Mouse (Mus musculus): ENCODE measurements around the gene Slc28a1.
"Not testable (repeated sequence)": the region's sequence is repeated elsewhere in the genome, so short reads cannot be mapped to it uniquely, and the experiment has no call there.

The Slc28a1 gene

GRCm38 (mm10) chr7:81161666-81162065 lies 47.1 kb downstream of the Slc28a1 start:
- in situ Hi-C loops (cut with MboI; ENCODE audit: low sequenced_read_pairs) = loop anchor here (10.0 kb wide), 1 partner anchor 163 kb away; no protein-coding TSS in a partner anchor

DNA sequence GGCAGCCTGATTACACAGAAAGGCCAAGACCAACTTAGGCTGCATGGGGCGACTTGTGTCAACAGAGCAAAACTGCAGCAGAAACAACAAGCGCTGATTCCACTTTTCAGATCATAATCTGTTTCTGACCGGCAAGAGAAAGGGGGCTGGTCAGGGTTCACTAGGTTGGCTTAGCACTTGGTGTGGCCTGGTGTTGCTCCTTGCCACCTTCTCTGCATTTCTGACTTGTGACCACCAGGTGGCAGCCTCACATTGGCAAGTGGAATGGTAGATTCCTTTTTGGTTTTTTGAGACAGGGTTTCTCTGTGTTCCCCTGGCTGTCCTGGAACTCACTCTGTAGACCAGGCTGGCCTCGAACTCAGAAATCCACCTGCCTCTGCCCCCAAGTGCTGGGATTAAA lies 47.7 kb downstream of the Slc28a1 start:
- in situ Hi-C loops (cut with MboI; ENCODE audit: low sequenced_read_pairs) = loop anchor here (10.0 kb wide), 1 partner anchor 162 kb away; no protein-coding TSS in a partner anchor

DNA sequence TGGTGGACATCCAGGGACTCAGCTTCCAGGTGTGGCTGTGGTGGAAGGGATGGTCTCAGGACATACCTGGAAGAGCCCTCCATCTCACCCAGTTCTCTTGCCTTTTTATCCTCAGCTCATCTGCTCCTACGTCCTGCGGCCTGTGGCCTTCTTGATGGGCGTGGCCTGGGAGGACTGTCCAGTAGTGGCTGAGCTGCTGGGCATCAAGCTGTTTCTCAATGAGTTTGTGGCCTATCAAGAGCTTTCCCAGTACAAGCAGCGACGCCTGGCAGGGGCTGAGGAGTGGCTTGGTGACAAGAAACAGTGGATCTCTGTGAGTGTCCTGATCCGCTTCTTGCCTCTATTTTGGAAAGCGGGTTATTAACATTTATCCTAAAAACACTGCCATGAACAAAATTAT lies 49.8 kb downstream of the Slc28a1 start:
- in situ Hi-C loops (cut with MboI; ENCODE audit: low sequenced_read_pairs) = loop anchor here (10.0 kb wide), 1 partner anchor 160 kb away; no protein-coding TSS in a partner anchor

DNA sequence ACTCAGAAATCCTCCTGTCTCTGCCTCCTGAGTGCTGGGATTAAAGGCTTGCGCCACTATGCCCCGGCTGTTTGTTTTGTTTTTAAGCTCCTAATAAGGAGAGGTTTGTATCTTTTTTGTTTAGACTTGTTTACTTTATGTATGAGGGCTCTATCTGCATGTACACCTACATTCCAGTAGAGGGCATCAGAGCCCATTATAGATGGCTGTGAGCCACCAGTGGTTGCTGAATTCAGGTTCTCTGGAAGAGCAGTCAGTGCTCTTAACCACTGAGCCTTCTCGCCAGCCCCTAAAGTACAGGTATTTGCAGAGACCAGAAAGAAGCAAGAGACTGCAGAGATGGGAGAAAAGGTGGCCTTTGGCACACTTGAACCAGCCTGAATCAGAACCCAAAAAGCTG lies 52.5 kb downstream of the Slc28a1 start:
- in situ Hi-C loops (cut with MboI; ENCODE audit: low sequenced_read_pairs) = loop anchor here (10.0 kb wide), 1 partner anchor 158 kb away; no protein-coding TSS in a partner anchor

DNA sequence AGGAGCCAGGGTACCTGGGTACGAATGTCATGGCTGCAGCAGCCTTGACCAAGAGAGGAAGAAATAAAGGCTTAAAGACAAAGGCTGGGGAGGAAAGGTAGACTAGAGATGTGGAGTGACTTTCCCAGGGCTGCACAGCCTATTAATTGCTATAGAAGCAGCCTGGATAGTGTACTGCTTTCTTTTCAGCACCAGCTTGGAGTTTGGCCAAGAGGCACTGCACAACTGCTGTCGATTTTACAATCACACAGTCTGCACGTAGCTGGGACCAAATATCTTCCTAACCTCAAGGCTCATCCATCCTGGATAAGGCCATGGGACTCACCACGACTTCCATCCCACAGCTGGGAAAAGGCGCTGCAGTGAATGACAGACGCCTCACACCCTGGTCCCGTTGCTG lies 54.8 kb downstream of the Slc28a1 start:
- in situ Hi-C loops (cut with MboI; ENCODE audit: low sequenced_read_pairs) = loop anchor here (10.0 kb wide), 1 partner anchor 155 kb away; no protein-coding TSS in a partner anchor

- in situ Hi-C loops (cut with MboI; ENCODE audit: low sequenced_read_pairs) = loop anchor here (10.0 kb wide), 1 partner anchor 131 kb away; no protein-coding TSS in a partner anchor
Measured at GRCm38 (mm10) chr7:81173931-81174330, 59.3 kb downstream of the Slc28a1 start.

- in situ Hi-C loops (cut with MboI; ENCODE audit: low sequenced_read_pairs) = loop anchor here (10.0 kb wide), 1 partner anchor 130 kb away; no protein-coding TSS in a partner anchor
Measured at GRCm38 (mm10) chr7:81174654-81175053, 60.1 kb downstream of the Slc28a1 start.

DNA sequence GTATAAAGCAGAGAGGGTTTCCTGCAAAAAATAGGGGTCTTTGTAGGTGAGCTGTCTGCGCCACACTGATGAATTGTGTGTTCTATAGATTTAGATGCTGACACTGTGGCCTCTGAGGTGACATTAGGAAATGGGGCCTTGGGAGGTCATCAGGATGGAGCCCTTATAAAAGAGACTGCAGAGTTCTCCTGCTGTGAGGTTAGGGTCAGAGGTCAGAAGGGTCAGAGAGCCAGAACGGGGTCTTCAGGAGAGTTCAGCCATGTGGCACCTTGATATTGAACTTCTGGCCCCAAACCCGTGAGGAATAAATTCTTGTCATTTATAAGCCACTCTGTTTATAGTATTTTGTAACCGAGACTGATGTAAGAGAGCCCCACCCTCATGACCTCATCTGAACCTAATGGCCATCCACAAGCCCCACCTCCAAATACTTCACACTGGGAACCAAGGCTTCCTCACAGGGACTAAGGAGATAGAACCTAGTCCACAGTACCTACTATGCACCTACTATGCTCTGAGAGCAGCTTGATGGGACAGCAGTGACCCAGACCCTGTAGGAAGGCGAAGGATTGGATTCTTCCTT lies 61.7 kb downstream of the Slc28a1 start:
- in situ Hi-C loops (cut with MboI; ENCODE audit: low sequenced_read_pairs) = loop anchor here (10.0 kb wide), 1 partner anchor 129 kb away; no protein-coding TSS in a partner anchor

GRCm38 (mm10) chr7:81179494-81179893 lies 64.9 kb downstream of the Slc28a1 start:
- in situ Hi-C loops (cut with MboI; ENCODE audit: low sequenced_read_pairs) = loop anchor here (10.0 kb wide), 1 partner anchor 125 kb away; no protein-coding TSS in a partner anchor

- in situ Hi-C loops (cut with MboI; ENCODE audit: low sequenced_read_pairs) = no loop called here
Measured at GRCm38 (mm10) chr7:81182492-81183175, 68.0 kb downstream of the Slc28a1 start.

- in situ Hi-C loops (cut with MboI; ENCODE audit: low sequenced_read_pairs) = no loop called here
Measured at GRCm38 (mm10) chr7:81183181-81183580, 68.6 kb downstream of the Slc28a1 start.

GRCm38 (mm10) chr7:81184136-81184535 lies 69.5 kb downstream of the Slc28a1 start:
- in situ Hi-C loops (cut with MboI; ENCODE audit: low sequenced_read_pairs) = no loop called here

- in situ Hi-C loops (cut with MboI; ENCODE audit: low sequenced_read_pairs) = no loop called here
Measured at GRCm38 (mm10) chr7:81184651-81185050, 70.1 kb downstream of the Slc28a1 start.

DNA sequence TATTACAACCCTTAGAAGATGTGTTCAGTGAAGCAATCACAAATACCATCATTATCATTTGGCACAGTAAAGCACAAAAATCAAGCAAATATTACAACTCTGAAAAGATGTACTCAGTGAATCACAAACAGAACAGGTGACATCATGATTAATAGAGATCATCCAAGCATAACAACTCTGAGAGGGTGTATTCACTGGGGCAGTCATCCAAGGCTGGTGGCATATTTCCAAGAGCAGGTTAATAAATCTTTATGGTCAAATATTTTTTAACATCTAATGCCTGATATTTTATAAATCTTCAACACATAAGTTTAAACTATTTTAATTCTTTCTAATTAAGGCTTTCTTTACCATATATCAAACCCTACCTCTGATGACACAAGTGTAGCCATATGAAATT lies 71.4 kb downstream of the Slc28a1 start:
- in situ Hi-C loops (cut with MboI; ENCODE audit: low sequenced_read_pairs) = not testable (repeated sequence)

GRCm38 (mm10) chr7:81189180-81189579 lies 74.6 kb downstream of the Slc28a1 start:
- in situ Hi-C loops (cut with MboI; ENCODE audit: low sequenced_read_pairs) = no loop called here

DNA sequence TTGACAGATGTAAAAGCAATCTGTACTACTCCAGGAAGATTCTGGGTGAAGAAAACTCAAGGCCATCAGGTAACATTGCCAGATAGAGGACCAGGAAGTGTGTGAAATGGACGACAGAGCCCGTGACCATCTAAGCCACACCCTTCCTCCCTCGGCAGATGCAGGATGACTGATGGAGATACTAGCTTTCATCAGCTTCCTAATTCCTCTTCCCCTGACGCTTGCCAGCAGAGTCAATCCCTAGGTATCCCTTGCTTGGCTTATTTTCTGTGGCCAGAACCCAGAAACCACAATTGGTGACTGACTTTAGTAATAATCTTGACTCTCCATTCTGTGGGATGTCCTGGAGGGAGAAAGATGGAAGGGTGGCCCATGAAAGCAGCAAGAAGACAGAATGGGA lies 80.9 kb downstream of the Slc28a1 start:
- in situ Hi-C loops (cut with MboI; ENCODE audit: low sequenced_read_pairs) = no loop called here

DNA sequence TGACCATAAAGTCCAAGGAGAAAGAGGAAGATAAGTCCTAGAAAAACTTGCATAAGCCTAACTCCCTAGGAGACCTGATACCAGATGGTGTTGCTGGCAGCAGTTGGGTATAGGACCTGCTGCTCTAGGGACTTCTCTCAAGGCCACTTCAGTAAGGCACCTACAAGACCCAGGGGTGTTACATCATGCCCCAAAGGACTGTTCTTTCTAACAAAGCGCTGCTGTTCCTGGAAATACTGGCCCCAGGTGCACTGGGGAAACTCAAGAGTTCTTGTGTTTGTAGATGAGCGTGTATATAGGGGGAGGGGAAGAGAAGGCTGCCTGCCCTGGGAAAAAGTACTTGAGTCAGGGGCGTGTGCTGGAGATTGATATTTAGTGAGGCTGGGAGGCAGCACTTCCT lies 82.2 kb downstream of the Slc28a1 start:
- in situ Hi-C loops (cut with MboI; ENCODE audit: low sequenced_read_pairs) = no loop called here

- in situ Hi-C loops (cut with MboI; ENCODE audit: low sequenced_read_pairs) = no loop called here
Measured at GRCm38 (mm10) chr7:81198538-81198937, 83.9 kb downstream of the Slc28a1 start.

- in situ Hi-C loops (cut with MboI; ENCODE audit: low sequenced_read_pairs) = no loop called here
Measured at GRCm38 (mm10) chr7:81199109-81199508, 84.5 kb downstream of the Slc28a1 start.

DNA sequence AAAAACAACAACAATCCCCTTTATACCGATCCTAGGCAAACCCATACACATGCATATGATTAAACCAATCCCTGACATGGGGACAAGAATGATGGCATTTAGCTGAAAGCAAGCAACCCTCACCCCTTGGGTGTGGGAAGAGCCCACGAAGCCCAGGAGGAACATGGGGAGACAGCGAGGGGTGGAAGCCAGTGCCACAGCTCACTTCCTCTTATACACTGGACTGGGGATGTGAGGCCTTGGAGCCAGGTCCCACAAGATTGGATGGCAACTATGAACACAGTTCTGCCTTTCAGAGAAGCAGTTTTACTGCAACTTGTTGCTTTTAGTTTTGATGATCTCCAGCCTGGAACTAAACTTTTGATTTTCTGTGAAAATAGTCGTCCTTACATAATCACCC lies 85.2 kb downstream of the Slc28a1 start:
- in situ Hi-C loops (cut with MboI; ENCODE audit: low sequenced_read_pairs) = no loop called here

GRCm38 (mm10) chr7:81202389-81202788 lies 87.8 kb downstream of the Slc28a1 start:
- in situ Hi-C loops (cut with MboI; ENCODE audit: low sequenced_read_pairs) = no loop called here

- in situ Hi-C loops (cut with MboI; ENCODE audit: low sequenced_read_pairs) = not testable (repeated sequence)
Measured at GRCm38 (mm10) chr7:81203576-81203975, 89.0 kb downstream of the Slc28a1 start.

Measured in CH12F3 (cell line).